Comparison of ENCODE assay signal across 8 mouse cellular contexts in genomic region chr2:167685137-167685536, GRCm38 (mm10). TPM values are rescaled to one million over a fixed set of nuclear protein-coding genes. Genes with fewer than 3 reads are reported as not detected.
DNase-seq lines count a peak whose midpoint lies in the region; ATAC-seq lines count a peak whose summit lies in the region.

No protein-coding gene starts in this region.

- WGBS in heart, embryonic 11.5 days (ENCODE audit: insufficient replicate concordance): 7% methylated on average over 8 of the region's 8 CpGs
- WGBS in forebrain, embryonic 14.5 days: 7% methylated on average over 8 of the region's 8 CpGs
- WGBS in midbrain, embryonic 16.5 days: 5% methylated on average over 8 of the region's 8 CpGs

- H3K4me2 ChIP-seq in heart, embryonic 11.5 days: no peak overlapping the region
- no peak overlapping the region for H3K4me2 ChIP-seq in forebrain, embryonic 14.5 days (ENCODE audit: low read length)
- H3K4me2 ChIP-seq in midbrain, embryonic 16.5 days (ENCODE audit: low read length): no peak overlapping the region

- no peak overlapping the region for H3K9ac ChIP-seq in heart, embryonic 11.5 days (ENCODE audit: low read depth, low read length)
- H3K9ac ChIP-seq in forebrain, embryonic 14.5 days (ENCODE audit: low read length): no peak overlapping the region
- H3K9ac ChIP-seq in midbrain, embryonic 16.5 days (ENCODE audit: low read depth, low read length): no peak overlapping the region

- H3K27ac ChIP-seq in heart, embryonic 11.5 days (ENCODE audit: low read depth, low read length): no peak overlapping the region
- H3K27ac ChIP-seq in forebrain, embryonic 14.5 days (ENCODE audit: low read depth, low read length): no peak overlapping the region
- no peak overlapping the region for H3K27ac ChIP-seq in midbrain, embryonic 16.5 days (ENCODE audit: low read length)

- peaks cover 14% of the 10 kb centered on the region for H3K27me3 ChIP-seq in heart, embryonic 11.5 days (ENCODE audit: control insufficient read depth, insufficient read depth, low read length)
- peaks cover 17% of the 10 kb centered on the region for H3K27me3 ChIP-seq in forebrain, embryonic 14.5 days (replicated peaks; ENCODE audit: control insufficient read depth, insufficient read depth, low read length)
- H3K27me3 ChIP-seq in midbrain, embryonic 16.5 days (ENCODE audit: control insufficient read depth, insufficient read depth, low read depth, low read length): peaks cover 21% of the 10 kb centered on the region

- no peak overlapping the region for H3K4me3 ChIP-seq in heart, embryonic 11.5 days (ENCODE audit: low read depth, low read length)
- H3K4me3 ChIP-seq in forebrain, embryonic 14.5 days (ENCODE audit: low read depth, low read length): no peak overlapping the region
- no peak overlapping the region for H3K4me3 ChIP-seq in midbrain, embryonic 16.5 days (ENCODE audit: low read depth, low read length)

- DNase-seq in heart, adult 11 months: peak; percentile 99
- DNase-seq in c-Kit-positive CD71-positive TER-119-negative erythroid progenitor cells, embryonic 14.5 days (ENCODE audit: low read depth): peak; percentile 93
- peak; percentile 95 for DNase-seq in forebrain, embryonic 14.5 days (ENCODE audit: low spot score)
- DNase-seq in heart, postnatal 4 days: peak; percentile 97
- peak; percentile 85 to 100 for DNase-seq in left cerebral cortex, adult 8-10 months (ENCODE audit: low spot score in 2 of 2)
- peak; percentile 89 for DNase-seq in spleen, adult 12 weeks (ENCODE audit: low spot score)

- no peak for ATAC-seq in heart, embryonic 11.5 days (replicated peaks; ENCODE audit: insufficient number of reproducible peaks, low FRiP score, low TSS enrichment)
- peak; percentile 21; the same call in 1 of the 2 replicates for ATAC-seq in forebrain, embryonic 14.5 days
- 0 out of 2 replicates have a peak, but pooled peaks have one; percentile 7 for ATAC-seq in midbrain, embryonic 16.5 days

- no peaks in the 10 kb centered on the region for H3K36me3 ChIP-seq in heart, embryonic 11.5 days (ENCODE audit: control insufficient read depth, insufficient read depth, low read length)
- no peaks in the 10 kb centered on the region for H3K36me3 ChIP-seq in forebrain, embryonic 14.5 days (ENCODE audit: control insufficient read depth, insufficient read depth, low read length)
- no peaks in the 10 kb centered on the region for H3K36me3 ChIP-seq in midbrain, embryonic 16.5 days (ENCODE audit: control insufficient read depth, insufficient read depth, low read length)

- no peaks in the 10 kb centered on the region for H3K9me3 ChIP-seq in heart, embryonic 11.5 days (replicated peaks; ENCODE audit: control insufficient read depth, low read length)
- no peaks in the 10 kb centered on the region for H3K9me3 ChIP-seq in forebrain, embryonic 14.5 days (replicated peaks; ENCODE audit: control insufficient read depth, low read length)
- no peaks in the 10 kb centered on the region for H3K9me3 ChIP-seq in midbrain, embryonic 16.5 days (replicated peaks; ENCODE audit: control insufficient read depth, low read length, poor library complexity, severe bottlenecking)

- peaks cover 6% of the 10 kb centered on the region; the same call in 1 of the 2 replicates for H3K4me1 ChIP-seq in heart, embryonic 11.5 days (ENCODE audit: control insufficient read depth, insufficient read depth, low read length)
- peaks cover 8% of the 10 kb centered on the region for H3K4me1 ChIP-seq in forebrain, embryonic 14.5 days (ENCODE audit: control insufficient read depth, insufficient read depth, low read length)
- peaks cover 11% of the 10 kb centered on the region for H3K4me1 ChIP-seq in midbrain, embryonic 16.5 days (ENCODE audit: control insufficient read depth, insufficient read depth, low read length)

RNA-seq across cellular contexts. Expression of gene Cebpb, which starts 3.6 kb away (rescaled TPM):
- 8.0 and 8.2 TPM in 2 replicates for polyA plus RNA-seq in heart, embryonic 11.5 days (2014; fragmentation: Nextera tagmentation; extraction: Ambion mirVana)
- 0.11 and 0.38 TPM in 2 replicates for polyA plus RNA-seq in forebrain, embryonic 14.5 days (2014; fragmentation: Nextera tagmentation; extraction: Ambion mirVana)
- 10 to 100 TPM; 15.9 to 16.6 TPM for total RNA-seq in heart, postnatal 4 days (2021)
- total RNA-seq in left cerebral cortex, adult 8-10 months (2022): 10 to 100 TPM; 12.1 to 20.6 (median 15.1) TPM
- polyA plus RNA-seq in midbrain, embryonic 16.5 days (2015; fragmentation: Nextera tagmentation; extraction: Ambion mirVana): 0.37 and 0.60 TPM in 2 replicates

RNA-seq across cellular contexts. Expression of gene Tmem189, which starts 4.5 kb away (rescaled TPM):
- 38.2 and 38.7 TPM in 2 replicates for polyA plus RNA-seq in heart, embryonic 11.5 days (2014; fragmentation: Nextera tagmentation; extraction: Ambion mirVana)
- polyA plus RNA-seq in forebrain, embryonic 14.5 days (2014; fragmentation: Nextera tagmentation; extraction: Ambion mirVana): 21.3 and 24.8 TPM in 2 replicates
- 10 to 100 TPM; 41.1 to 41.6 TPM for total RNA-seq in heart, postnatal 4 days (2021)
- 10 to 100 TPM; 39.8 to 49.3 (median 44.1) TPM for total RNA-seq in left cerebral cortex, adult 8-10 months (2022)
- polyA plus RNA-seq in midbrain, embryonic 16.5 days (2015; fragmentation: Nextera tagmentation; extraction: Ambion mirVana): 29.7 and 30.3 TPM in 2 replicates

RNA-seq across cellular contexts. Expression of gene Gm20431, which starts 23.8 kb away (rescaled TPM):
- 1.9 and 5.2 TPM in 2 replicates for polyA plus RNA-seq in heart, embryonic 11.5 days (2014; fragmentation: Nextera tagmentation; extraction: Ambion mirVana)
- 5.4 and 6.8 TPM in 2 replicates for polyA plus RNA-seq in forebrain, embryonic 14.5 days (2014; fragmentation: Nextera tagmentation; extraction: Ambion mirVana)
- 10 to 100 TPM; 23.0 to 26.1 TPM for total RNA-seq in heart, postnatal 4 days (2021)
- total RNA-seq in left cerebral cortex, adult 8-10 months (2022): 10 to 100 TPM; 26.0 to 42.5 (median 32.6) TPM
- polyA plus RNA-seq in midbrain, embryonic 16.5 days (2015; fragmentation: Nextera tagmentation; extraction: Ambion mirVana): 7.7 and 9.2 TPM in 2 replicates

RNA-seq across cellular contexts. Expression of gene Ube2v1, which starts 53.2 kb away (rescaled TPM):
- 195 and 211 TPM in 2 replicates for polyA plus RNA-seq in heart, embryonic 11.5 days (2014; fragmentation: Nextera tagmentation; extraction: Ambion mirVana)
- polyA plus RNA-seq in forebrain, embryonic 14.5 days (2014; fragmentation: Nextera tagmentation; extraction: Ambion mirVana): 238 and 265 TPM in 2 replicates
- total RNA-seq in heart, postnatal 4 days (2021): 100 to 1,000 TPM; 131 to 137 TPM
- total RNA-seq in left cerebral cortex, adult 8-10 months (2022): 100 to 1,000 TPM; 257 to 274 (median 265) TPM
- 321 and 344 TPM in 2 replicates for polyA plus RNA-seq in midbrain, embryonic 16.5 days (2015; fragmentation: Nextera tagmentation; extraction: Ambion mirVana)
